Mouse (Mus musculus) CH12.LX (cell line): ENCODE results near the gene Scarb1.

Experiments
- CTCF ChIP-seq, 2 experiments: IDR thresholded peaks in 1 of 2; conservative IDR thresholded peaks in 1 of 2; 2 replicates each; pipeline ENCODE4 v1.5.1; 2011 to 2012; ENCODE audit warnings: low read depth in 2 of 2, low read length in 2 of 2, improper control_type of control experiment in 1 of 2, inconsistent platforms in 1 of 2, mild to moderate bottlenecking in 1 of 2, moderate library complexity in 1 of 2
- EP300 ChIP-seq: IDR thresholded peaks from 2 replicates; pipeline ENCODE4 v1.6.1; 2011; ENCODE audit warnings: low read length, improper control_type of control experiment
- MAFK ChIP-seq: IDR thresholded peaks from 2 replicates; pipeline ENCODE4 v1.6.1; 2011; ENCODE audit warnings: low read length, improper control_type of control experiment; ENCODE audit not compliant: insufficient replicate concordance
- POLR2A ChIP-seq: IDR thresholded peaks from 2 replicates; pipeline ENCODE4 v1.6.1; 2011; ENCODE audit warnings: low read depth, mild to moderate bottlenecking, improper control_type of control experiment, low read length
- RAD21 ChIP-seq: IDR thresholded peaks from 2 replicates; pipeline ENCODE4 v1.6.1; 2011; ENCODE audit warnings: low read depth, mild to moderate bottlenecking, low read length, improper control_type of control experiment, moderate library complexity
- TCF12 ChIP-seq: IDR thresholded peaks from 2 replicates; pipeline ENCODE4 v1.6.1; 2014; ENCODE audit warnings: low read depth, mild to moderate bottlenecking, inconsistent platforms, low read length, improper control_type of control experiment

GRCm38 (mm10) chr5:125360981-125361510, 20.2 kb upstream of the Scarb1 start:
- TF ChIP-seq RAD21, result no peak
- no peak for TF ChIP-seq CTCF (conservative IDR thresholded peaks at IDR 0.05 in 1 of 2, IDR thresholded peaks at IDR 0.05 in 1 of 2; ENCODE audit: low read depth in 2 of 2, low read length in 2 of 2)
- TF ChIP-seq EP300, result no peak
- TF ChIP-seq POLR2A, result no peak
- no peak for TF ChIP-seq MAFK
- TF ChIP-seq TCF12, result no peak
